Mouse (Mus musculus): ENCODE results near the gene Igf1r. TPM values are rescaled to one million over a fixed set of nuclear protein-coding genes. Genes with fewer than 3 reads are reported as not detected.
"Not testable (repeated sequence)": the region's sequence is repeated elsewhere in the genome, so short reads cannot be mapped to it uniquely, and the experiment has no call there.

Igf1r gene
- polyA plus RNA-seq, 1 experiment, result 2.6 TPM

DNA sequence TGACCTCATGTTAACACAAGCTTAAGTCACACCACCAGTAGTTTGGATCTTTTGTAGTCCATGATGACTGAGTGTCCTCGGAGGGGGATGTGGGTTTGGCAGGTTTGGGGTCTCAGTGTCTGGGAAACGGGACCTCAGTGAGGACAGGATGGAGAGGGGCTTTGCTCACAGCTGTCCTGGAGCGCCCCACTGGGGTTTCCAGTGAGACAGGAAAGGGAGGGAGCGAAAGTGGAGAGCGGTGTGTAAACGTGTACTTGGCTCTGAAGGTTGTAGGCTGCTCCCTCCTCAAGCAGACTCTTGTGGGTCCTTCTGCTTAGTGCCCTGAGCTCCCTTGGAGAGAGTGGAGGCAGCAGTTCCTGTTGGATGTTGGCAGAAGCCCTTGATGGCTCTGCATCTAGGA lies 326.3 kb downstream of the Igf1r start:
- no peaks in the 10 kb centered on the region for H3K36me3 ChIP-seq (ENCODE audit: control insufficient read depth, insufficient read depth, low read length)
- no peak overlapping the region for H3K27ac ChIP-seq (ENCODE audit: insufficient read depth, low read depth, low read length)
- H3K4me1 ChIP-seq (ENCODE audit: control insufficient read depth, insufficient read depth, insufficient read length, low read length), result peaks cover 4% of the 10 kb centered on the region; the same call in 1 of the 2 replicates
- WGBS, result 68% methylated on average over 6 of the region's 6 CpGs
- H3K4me3 ChIP-seq (ENCODE audit: low read depth, low read length), result no peak overlapping the region
- no peaks in the 10 kb centered on the region for H3K27me3 ChIP-seq (ENCODE audit: control insufficient read depth, insufficient read depth, low read length)
- TF ChIP-seq POLR2A (IDR thresholded peaks at IDR 0.05; ENCODE audit: low read depth, low read length) (no peak), CTCF (IDR thresholded peaks at IDR 0.05; ENCODE audit: extremely low read depth, insufficient read length, insufficient replicate concordance, low read depth, low read length) (no peak)

DNA sequence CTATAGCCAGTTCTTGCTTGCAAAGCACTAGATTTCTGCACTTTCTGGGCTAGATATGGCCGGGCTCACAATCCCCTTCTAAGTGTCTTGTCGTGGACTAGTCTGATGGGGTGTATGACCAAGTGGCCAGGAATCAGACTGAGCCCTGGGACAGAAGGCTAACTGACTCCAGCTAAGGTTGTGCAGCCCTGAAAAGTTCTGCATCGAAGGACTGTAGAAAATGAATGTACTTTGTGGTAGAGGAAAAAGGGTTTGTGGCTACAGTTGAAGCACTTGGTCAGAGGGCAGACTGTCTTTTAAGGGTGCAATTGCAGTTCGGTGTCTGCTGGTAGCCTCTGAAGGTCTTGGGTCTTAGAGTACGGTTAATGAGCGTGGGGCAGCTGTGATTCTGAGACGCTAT lies 326.9 kb downstream of the Igf1r start:
- Histone ChIP-seq H3K27me3 (ENCODE audit: control insufficient read depth, insufficient read depth, low read length) (no peaks in the 10 kb centered on the region), H3K4me3 (ENCODE audit: low read depth, low read length) (no peak overlapping the region), H3K4me1 (ENCODE audit: control insufficient read depth, insufficient read depth, insufficient read length, low read length) (peaks cover 4% of the 10 kb centered on the region; the same call in 1 of the 2 replicates), H3K27ac (ENCODE audit: insufficient read depth, low read depth, low read length) (no peak overlapping the region), H3K36me3 (ENCODE audit: control insufficient read depth, insufficient read depth, low read length) (no peaks in the 10 kb centered on the region)
- 83% methylated on average over 7 of the region's 7 CpGs for WGBS
- TF ChIP-seq CTCF (IDR thresholded peaks at IDR 0.05; ENCODE audit: extremely low read depth, insufficient read length, insufficient replicate concordance, low read depth, low read length), result no peak
- TF ChIP-seq POLR2A (IDR thresholded peaks at IDR 0.05; ENCODE audit: low read depth, low read length), result no peak

DNA sequence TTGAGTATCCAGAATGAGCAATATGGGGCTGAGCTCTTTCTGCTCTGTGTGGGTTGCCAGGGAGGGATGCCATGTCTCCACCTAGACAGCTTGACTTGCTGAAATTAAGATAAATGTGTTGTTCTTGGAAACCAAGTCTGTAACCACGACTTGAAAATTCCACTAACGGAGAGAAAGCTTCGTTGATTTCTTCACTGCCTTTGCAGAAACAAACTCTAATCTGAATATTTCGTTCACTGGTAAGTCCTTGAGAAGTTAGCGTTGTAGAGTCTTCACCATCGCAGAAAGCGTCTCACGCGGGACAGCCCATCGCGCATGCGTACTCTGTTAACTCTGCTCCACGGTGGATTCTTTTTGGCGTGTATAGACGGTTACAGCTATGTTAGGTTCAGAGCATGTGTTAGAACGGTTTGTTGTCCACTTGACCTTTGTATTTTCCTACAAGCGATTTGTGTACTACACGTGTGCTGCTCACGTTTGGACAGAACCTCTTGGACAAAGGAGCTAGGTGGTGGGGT lies 327.8 kb downstream of the Igf1r start:
- peaks cover 4% of the 10 kb centered on the region; the same call in 1 of the 2 replicates for H3K4me1 ChIP-seq (ENCODE audit: control insufficient read depth, insufficient read depth, insufficient read length, low read length)
- 89% methylated on average over 19 of the region's 19 CpGs for WGBS
- TF ChIP-seq POLR2A (IDR thresholded peaks at IDR 0.05; ENCODE audit: low read depth, low read length) (no peak), CTCF (IDR thresholded peaks at IDR 0.05; ENCODE audit: extremely low read depth, insufficient read length, insufficient replicate concordance, low read depth, low read length) (no peak)
- H3K4me3 ChIP-seq (ENCODE audit: low read depth, low read length), result no peak overlapping the region
- H3K27me3 ChIP-seq (ENCODE audit: control insufficient read depth, insufficient read depth, low read length), result no peaks in the 10 kb centered on the region
- no peaks in the 10 kb centered on the region for H3K36me3 ChIP-seq (ENCODE audit: control insufficient read depth, insufficient read depth, low read length)
- no peak overlapping the region for H3K27ac ChIP-seq (ENCODE audit: insufficient read depth, low read depth, low read length)

DNA sequence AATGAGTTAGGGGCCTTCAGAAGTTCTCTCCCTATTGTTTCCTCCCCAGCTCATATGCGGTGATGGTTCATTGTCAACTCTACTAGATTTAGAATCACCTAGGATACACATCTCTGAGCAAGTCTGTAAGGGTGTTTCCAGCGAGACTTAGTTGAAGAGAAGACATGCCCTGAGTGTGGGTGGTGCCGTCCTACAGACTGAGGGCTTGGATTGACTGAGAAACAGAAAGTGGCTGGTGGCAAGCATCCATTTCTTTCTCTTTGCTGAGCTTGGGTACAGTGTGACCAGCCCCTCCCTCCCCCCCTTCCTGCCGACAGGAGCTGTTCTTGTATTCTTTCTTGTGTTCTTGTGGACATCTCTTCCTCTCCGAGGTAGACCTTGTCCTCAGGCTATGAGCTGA lies 328.7 kb downstream of the Igf1r start:
- TF ChIP-seq POLR2A (IDR thresholded peaks at IDR 0.05; ENCODE audit: low read depth, low read length) (no peak), CTCF (IDR thresholded peaks at IDR 0.05; ENCODE audit: extremely low read depth, insufficient read length, insufficient replicate concordance, low read depth, low read length) (no peak)
- H3K27ac ChIP-seq (ENCODE audit: insufficient read depth, low read depth, low read length), result no peak overlapping the region
- H3K4me1 ChIP-seq (ENCODE audit: control insufficient read depth, insufficient read depth, insufficient read length, low read length), result peaks cover 2% of the 10 kb centered on the region; the same call in 1 of the 2 replicates
- 59% methylated on average over 5 of the region's 5 CpGs for WGBS
- H3K36me3 ChIP-seq (ENCODE audit: control insufficient read depth, insufficient read depth, low read length), result no peaks in the 10 kb centered on the region
- no peak overlapping the region for H3K4me3 ChIP-seq (ENCODE audit: low read depth, low read length)
- H3K27me3 ChIP-seq (ENCODE audit: control insufficient read depth, insufficient read depth, low read length), result no peaks in the 10 kb centered on the region

DNA sequence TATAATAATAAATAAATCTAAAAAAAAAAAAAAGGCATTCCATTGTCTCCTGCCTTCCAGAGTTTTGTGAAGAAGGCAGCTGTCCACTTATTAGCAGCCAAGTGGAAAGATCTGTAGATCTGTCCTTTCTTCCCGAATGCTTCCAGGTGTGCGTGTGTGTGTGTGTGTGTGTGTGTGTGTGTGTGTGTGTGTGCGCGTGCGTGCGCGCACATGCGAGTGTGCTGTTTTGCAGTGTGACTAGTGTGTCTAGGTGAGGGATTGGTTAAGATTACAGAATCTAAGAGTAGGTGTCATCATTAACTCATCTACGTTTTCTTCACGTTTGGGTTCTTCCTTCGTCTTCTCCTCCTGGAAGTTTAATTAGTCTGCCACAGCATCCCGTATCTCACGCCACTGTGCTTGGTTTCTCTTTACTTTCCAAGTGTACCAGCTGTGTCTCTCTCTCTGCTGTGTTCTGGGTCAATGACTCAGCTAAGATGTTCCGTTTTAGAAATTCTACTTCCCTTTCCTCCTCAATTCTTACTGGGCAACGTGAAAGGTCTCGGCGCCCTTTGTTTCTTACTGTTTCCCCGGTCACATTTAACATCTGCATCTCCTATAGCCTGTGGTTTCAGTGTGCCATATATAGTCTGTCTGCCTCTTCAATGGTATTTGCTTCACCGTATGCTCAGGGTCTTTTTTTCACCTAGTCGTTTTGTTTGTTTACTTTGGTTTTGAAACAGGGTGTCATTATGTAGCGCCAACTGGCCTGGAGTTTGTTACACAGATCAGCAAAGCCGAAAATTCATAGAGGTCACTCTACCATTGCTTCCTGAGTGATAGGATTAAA lies 329.9 kb downstream of the Igf1r start:
- 71% methylated on average over 22 of the region's 22 CpGs for WGBS
- H3K36me3 ChIP-seq (ENCODE audit: control insufficient read depth, insufficient read depth, low read length), result no peaks in the 10 kb centered on the region
- peak overlapping the region; percentile 49 for H3K27ac ChIP-seq (ENCODE audit: insufficient read depth, low read depth, low read length)
- no peaks in the 10 kb centered on the region for H3K4me1 ChIP-seq (ENCODE audit: control insufficient read depth, insufficient read depth, insufficient read length, low read length)
- TF ChIP-seq POLR2A (IDR thresholded peaks at IDR 0.05; ENCODE audit: low read depth, low read length) (no peak), CTCF (IDR thresholded peaks at IDR 0.05; ENCODE audit: extremely low read depth, insufficient read length, insufficient replicate concordance, low read depth, low read length) (no peak)
- H3K27me3 ChIP-seq (ENCODE audit: control insufficient read depth, insufficient read depth, low read length), result no peaks in the 10 kb centered on the region
- no peak overlapping the region; the same call in 1 of the 2 replicates for H3K4me3 ChIP-seq (ENCODE audit: low read depth, low read length)

DNA sequence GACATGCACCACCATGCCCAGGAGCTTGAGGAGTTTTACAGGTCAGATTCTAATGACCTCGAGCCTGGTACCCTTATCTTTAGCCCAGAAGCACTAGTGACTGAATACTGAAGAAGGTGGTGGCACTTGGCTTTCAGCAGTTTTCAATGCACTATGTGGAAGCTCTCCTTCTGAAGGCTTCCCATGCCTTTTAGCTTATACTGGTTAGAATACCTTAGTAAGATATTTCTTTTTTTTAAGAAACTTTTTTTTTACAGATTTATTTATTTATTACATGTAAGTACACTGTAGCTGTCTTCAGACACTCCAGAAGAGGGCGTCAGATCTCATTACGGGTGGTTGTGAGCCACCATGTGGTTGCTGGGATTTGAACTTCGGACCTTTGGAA lies 330.5 kb downstream of the Igf1r start:
- not testable (repeated sequence) for H3K4me1 ChIP-seq (ENCODE audit: control insufficient read depth, insufficient read depth, insufficient read length, low read length)

More for the DNA sequence above, 330.5 kb downstream of the Igf1r start:
- not testable (repeated sequence) for H3K27ac ChIP-seq (ENCODE audit: insufficient read depth, low read depth, low read length); H3K36me3 ChIP-seq (ENCODE audit: control insufficient read depth, insufficient read depth, low read length); H3K4me3 ChIP-seq (ENCODE audit: low read depth, low read length); H3K27me3 ChIP-seq (ENCODE audit: control insufficient read depth, insufficient read depth, low read length)
- 65% methylated on average over 4 of the region's 4 CpGs for WGBS

Other genes with a start within 250 kb of the Igf1r start
- 15.2 and 24.8 TPM in 2 replicates for gene Synm, start 193.1 kb upstream of the Igf1r start, polyA plus RNA-seq (2012; rRNA removed)

Data from small intestine, adult 2 months (tissue).